Mouse (Mus musculus): ENCODE measurements at regions not wholly inside any gene's neighbourhood (a gene's known extent, or its start where the extent isn't known, plus 50 kb on each side); places are given as distances from the start of the nearest gene placed in this dataset.

GRCm38 (mm10) chr6:98514376-98514775 lies 171.8 kb upstream of the Gm765 start:
- no peak for TF ChIP-seq CTCF (IDR thresholded peaks at IDR 0.05; ENCODE audit: extremely low read depth, insufficient read depth, insufficient read length, insufficient replicate concordance)
- TF ChIP-seq POLR2A (IDR thresholded peaks at IDR 0.05; ENCODE audit: low read depth, low read length), result no peak
